Mouse (Mus musculus) kidney, postnatal 36 days (tissue): ENCODE measurements around the gene Alkbh8.
"Not testable (repeated sequence)": the region's sequence is repeated elsewhere in the genome, so short reads cannot be mapped to it uniquely, and the experiment has no call there.

Source experiments
- DNase-seq, 2 experiments: peaks; one replicate each; pipeline ENCODE4 v3.0.0; 2021 to 2022; ENCODE audit warnings: mixed read lengths in 2 of 2

Alkbh8 gene

DNA sequence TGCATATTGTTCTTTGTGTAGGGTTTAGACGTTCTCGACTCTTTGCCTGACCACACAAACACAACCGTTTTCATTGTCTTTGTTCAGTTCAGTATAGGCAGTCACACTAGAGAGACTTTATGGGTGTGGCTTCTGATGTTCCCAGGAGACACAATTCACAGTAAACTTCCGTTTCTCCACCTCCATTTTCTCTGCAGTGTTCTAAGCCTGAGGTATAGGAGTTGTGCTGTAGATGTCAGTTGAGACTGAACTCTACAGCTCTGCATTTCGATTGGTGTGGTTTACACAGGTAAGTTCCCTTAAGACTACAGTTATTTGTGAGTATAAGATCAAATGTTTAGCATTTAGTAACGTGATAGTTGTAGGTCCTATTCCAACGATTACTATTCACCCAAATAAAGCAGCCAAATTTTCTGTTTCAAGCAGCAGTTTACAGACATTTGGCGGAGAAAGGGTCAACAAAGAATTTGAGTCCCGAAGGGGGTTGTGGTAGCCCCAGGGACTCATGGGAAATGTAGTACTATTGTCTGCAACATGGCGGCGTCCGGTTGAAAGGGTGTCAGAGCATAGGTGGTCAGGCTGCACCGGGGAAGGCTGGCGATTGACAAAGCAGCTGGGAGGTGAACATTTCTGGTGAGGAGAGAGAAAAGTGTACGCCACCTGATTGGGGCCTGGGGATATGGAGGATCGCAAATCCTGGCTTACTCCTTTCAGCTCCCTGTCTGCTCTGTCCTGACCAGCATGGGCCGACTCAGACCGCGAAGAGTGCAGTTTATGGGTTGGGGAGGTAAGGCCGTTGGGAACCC, at the start of gene Alkbh8:
Alkbh8 (plus strand) TSS at position 179 of the 806 bp plus-strand sequence.
- peak; percentile 81 to 84 for DNase-seq

DNA sequence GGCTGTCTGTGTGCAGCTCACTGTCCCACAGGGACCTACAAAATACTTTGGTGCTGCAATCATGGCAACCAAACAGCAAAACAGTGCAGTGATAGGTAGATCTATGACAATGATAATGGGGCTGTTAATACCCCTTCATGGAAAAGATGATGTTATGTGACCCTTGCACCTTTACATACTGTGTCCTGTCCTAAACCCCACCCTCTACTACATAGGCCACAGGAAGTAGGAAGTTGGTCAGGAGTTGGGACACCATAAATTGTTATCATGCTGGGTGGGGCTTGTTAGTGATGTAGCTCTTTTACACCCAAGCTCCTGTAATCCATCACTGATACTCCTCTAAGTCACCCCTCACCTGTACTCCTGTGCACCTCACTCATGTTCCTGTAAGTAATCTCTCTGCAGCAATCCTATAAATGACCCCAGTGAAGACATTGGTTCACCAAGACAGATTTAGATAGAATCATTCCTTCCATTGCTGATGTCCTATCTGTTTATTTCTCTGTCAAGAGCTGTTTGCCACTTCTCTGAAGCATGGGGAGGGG, 25.6 kb upstream of the Alkbh8 start:
- DNase-seq, result no peak

DNA sequence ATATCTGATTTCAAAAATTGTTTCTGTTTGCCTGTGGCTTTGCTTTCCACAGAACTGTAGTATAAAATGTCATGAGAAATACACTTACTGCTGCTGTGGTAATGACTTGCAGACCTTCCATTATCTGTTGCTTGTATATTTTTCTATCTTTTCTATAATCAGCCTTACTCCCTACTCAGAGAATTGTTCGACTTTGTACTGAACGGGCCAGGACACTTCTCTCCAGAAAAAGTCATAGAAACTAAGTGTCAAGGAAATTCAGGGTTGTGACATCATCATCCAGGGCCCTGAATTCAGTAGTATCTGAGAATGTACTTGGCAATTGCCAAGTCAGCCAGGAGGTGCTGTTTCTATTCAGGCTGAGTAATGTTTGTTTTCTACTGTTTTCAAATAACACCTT, 24.9 kb upstream of the Alkbh8 start:
- DNase-seq, result no peak

DNA sequence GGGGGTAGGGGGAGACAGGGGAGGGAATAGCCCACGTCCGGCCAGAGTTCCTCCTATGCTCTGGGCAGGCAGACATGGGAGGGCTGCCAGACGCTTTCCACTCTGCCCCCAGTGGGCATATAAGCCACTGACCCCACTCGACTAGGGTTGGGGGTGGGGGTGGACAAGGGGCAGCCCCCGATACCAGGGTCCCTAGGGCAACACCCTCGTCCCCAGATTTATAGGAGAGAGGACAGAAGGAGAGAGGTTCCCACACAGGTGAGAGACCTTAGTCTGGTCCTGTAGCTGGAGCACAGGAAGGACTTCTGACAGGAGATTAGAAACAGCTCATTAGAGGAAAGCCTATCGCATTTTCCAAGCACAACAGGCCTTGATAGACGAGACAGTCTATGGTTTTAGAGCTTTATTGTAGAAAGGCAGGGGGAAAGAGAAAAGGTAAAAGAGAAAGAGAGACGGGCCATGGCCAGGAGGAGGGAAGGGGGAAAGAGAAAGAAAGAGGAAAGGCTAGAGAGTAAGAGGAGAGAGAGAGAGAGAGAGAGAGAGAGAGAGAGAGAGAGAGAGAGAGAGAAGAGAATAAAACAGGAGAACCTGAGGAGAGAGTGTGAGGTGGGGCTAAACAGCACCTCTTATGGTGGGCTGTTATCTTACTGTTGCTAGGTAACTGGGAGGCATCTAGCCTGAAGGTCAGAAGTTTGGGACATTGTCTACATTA, 7.4 kb upstream of the Alkbh8 start:
- not testable (repeated sequence) for DNase-seq

DNA sequence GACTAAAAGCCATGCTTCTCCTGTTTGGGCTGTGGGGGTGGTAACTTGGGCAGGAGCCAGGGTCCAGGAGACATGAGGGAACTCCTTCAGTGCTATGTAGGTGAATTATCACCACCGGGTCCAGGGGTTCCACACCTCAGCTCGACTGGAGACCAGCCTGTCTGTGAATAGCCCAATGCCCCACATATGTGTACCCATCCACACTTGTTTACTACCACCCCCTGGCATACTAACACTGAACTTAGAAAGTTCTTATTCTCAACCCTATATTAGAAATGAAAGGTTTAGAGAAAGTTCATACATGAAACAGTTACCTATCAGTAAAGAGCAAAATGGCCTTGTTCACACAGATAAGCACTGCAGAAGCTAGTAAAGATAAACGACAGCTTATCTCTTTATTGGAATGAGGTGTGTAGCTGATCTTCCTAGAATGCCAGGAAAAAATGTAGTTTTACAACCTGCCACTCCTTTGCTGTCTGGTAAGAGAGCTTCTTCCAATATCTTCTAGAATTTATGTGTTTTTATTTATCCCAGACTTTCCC, 6.8 kb upstream of the Alkbh8 start:
- no peak for DNase-seq

DNA sequence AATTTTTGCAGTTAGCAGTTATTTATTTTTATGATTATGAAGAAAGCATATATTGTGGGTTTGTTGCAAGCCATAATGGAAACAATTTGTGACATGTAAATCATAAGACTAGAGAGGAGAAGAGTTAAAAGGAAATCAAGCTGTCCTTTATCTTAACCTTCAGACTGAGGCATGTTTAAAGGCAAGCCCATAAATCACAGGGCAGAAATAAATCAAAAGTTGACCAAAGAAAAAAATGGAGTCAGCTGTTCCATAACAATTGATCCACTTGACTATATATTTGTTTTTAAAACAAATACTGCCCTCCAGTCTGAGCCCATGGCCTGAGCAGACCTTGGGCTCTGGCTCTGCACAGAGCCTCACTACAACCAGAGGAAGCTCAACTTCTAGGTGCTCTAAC, 4.6 kb upstream of the Alkbh8 start:
- no peak for DNase-seq

DNA sequence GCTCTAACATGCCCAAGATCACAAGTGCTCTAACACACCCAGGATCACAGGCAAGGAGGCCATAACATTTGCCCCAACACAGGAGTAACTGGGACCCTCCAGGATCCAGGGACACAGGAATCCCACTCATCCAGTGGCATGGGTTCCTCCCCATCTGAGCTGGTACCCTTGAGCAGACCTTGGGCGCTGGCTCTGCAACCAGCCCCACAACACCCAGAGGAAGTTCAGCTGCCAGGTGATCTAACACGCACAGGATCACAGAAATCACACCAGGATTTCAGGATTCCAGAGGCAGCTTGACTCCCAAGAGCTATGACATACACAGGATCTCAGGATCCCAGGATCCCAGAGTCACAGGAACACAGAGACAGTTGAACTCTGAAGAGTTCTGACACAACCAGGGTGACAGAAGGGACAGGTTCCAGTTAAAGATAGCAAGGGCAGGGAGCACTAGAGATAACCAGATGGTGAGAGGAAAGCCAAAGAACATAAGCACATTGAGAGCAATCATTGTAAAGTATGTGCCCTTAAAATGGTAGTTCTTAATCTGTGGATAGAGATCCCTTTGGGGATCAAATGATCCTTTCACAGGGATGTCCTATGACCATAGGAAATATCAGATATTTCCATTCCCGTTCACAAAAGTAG, 4.1 kb upstream of the Alkbh8 start:
- DNase-seq, result no peak

DNA sequence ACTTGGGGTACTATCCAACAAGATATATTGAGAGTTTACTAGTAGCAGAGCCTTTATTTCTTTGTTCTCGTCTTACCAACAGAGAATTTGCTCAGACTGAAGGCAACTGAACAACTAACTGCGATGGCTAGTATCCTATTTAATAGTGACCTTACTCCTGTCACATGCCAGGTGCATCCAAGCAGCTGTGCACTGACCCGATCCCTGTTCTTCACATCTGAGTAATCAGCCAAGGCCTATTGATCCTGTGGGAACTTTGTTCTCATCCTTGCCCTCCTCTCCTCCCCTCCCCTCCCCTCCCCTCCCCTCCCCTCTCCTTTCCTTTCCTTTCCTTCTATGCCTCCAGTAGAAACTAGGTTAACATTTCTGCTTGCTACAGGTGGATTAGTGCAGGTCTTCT, 1.7 kb downstream of the Alkbh8 start:
- peak; percentile 28 to 43 for DNase-seq

DNA sequence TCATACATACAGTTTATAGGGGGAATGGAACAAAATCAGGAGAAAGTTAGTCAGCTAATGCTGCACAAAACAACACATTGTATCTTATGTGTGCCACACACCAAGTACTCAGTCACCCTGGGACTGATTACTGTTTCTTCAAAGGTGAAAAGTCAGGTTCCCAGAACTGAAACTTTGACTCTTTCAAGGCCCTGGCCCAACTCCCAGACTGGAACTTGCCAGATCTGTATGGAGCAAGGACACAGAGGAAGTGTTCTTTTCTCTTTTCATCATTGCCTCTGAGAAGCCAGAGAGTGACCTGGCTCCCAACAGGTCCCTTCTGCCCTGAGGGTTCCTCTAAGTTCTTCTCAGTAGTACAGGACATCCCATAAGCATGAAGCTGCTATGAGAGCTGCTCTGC, 10.2 kb downstream of the Alkbh8 start:
- DNase-seq, result peak in 1 of 2 experiments; percentile 48

DNA sequence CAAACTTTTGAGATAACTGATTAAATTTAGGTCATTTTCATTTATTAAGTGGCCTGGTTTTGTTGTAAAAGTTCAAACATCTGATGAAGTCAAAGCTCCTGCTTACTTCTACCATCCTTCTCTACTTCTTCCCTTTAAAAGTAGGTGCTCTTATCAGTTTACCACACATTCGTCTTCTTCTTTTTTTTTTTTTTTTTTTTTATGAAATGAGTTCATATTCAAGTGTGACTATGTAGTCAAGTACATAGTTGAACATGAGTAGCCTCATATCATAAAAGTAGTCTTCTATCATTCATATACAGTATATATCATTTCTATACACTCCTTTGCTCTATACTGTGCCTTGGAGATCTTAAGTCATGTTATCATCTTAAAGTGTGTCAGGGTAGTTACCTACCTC, 11.0 kb downstream of the Alkbh8 start:
- DNase-seq, result no peak

DNA sequence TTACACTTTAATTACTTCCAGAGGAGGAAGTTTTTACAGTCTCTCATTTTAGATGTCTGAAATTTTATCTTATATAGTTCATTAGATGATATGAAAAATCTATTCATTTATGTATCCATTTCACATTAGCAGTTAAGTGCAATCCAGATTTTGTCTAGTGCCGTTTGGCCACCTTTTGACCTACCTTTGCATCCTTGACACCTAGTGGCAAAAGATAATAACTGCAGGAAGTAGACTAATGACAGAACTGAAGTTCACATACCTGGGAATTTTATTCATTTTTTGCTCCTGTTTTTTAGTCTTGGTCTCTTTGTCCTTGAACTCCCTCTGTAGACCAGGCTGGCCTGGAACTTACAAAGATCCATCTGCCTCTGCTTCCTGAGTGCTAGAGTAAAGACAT, 15.1 kb downstream of the Alkbh8 start:
- DNase-seq, result no peak

DNA sequence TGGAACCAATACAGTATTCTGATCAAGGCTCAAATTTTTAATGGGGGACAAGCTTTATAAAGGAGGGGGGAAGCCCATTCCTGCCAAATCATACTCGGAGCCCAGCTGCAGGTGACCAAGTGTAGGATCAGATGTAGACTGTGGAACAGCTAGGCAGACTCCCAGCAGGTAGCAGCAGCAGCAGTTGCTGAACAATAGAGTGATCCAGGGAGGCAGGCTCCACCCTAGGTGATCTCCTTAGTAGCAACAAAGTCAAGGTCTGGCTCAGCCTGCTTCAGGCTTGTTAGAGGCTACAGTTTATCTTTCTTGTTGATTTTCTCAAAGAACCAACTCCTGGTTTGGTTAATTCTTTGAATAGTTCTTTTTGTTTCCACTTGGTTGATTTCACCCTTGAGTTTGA, 41.4 kb downstream of the Alkbh8 start:
- DNase-seq, result not testable (repeated sequence)

DNA sequence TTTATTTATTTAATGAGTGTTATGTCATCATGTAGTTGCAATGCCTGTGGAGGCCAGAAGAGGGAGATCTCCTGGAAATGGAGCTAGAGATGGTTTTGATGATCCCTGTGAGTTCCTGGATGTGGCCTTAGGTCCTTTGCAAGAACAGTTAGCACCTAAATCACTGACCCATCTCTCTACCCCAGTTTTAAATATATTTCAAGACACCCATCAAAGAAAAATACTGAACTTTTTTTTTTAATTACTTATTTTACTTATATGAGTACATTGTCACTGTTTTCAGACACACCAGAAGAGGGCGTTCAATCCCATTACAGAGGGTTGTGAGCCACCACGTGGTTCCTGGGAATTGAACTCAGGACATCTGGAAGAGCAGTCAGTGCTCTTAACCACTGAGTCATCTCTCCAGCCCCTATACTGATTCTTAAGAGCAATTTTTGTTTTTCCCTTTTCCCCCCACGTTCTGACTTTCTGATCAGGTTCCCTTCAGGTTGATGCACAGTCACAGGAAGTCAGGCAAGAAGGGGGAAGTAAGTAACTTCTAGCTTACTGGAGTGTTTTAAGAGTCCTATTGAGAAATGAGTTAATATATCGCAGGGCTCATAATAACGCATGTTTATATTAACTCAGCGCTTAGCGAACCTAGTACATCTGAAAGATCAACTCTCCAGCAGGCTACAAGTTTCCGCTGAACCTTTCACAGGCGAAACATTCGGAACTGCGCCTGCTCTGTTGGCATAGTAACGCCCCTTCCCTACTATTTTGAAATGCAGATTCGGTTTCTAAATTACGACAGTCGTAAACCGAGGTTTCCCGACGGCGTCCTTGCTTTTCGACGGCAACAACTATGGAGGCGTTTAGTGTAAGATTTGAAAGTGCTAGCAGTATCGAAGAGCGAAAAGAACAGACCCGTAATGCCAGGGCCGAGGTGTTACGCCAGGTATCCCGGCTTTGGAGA, 68.6 kb downstream of the Alkbh8 start, which contains the start of gene Cwf19l2:
Cwf19l2 (plus strand) TSS at position 342 of the 958 bp plus-strand sequence.
- peak; percentile 84 to 94 for DNase-seq

DNA sequence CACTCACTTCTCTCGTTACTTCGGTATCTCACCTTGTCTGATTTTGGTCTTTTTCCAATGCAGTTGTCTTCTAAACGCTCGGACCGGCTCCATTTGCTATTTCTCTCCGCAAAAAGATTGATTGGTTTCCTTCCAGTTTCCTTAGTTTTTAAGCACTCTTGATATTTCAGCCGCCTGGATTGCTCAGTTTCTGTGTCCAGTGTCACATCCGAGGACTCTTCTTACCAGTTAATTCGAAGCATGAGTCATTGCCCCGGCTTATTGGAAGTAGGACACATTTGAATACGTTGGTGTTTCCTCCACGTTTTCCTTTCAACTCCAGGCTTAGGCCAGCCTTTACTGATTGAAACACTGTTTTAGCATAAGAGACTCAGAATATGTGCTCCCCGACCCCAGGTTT, 69.4 kb downstream of the Alkbh8 start:
- peak; percentile 3 to 7 for DNase-seq

DNA sequence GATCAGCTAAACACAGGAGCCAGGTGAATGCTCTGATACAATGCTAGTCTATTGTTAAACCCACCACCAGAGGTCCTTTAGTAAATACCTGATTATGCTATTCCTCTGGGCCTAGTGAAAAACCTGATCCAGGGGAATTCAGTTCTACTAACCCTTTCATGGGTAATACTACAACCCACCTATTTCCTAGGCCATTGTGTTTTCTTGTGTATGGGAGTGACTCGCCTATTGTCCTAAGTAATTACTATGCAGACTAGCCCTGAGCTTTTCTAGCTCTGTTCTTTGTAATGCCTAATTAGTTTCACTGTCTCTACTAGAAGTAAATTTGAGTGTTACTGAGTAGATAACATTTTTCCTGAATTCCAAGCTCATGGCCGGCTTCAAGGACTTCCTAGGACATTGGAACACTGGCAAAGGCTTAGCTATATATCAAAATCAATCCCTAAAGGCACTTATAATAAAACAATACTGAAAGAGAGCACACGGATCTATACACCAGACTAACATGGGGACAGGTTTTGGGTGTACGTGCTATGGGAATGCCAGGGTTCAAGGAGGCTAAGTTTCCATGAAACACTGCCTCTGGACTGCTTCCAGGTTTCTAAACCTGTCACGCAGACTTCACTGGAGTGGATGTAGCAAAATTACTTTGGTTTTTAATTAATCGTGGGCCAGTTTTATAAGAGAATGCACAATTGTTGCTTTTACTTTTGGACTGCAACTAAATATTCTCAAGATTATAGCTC, 104.8 kb downstream of the Alkbh8 start:
- DNase-seq, result not testable (repeated sequence)
